Mouse (Mus musculus) retina, postnatal 1 day (tissue): Measurements from ENCODE around the gene Hjurp.

Source experiments
- DNase-seq: peaks from one replicate; pipeline ENCODE4 v3.0.0-alpha.2; 2012

Gene Hjurp

GRCm38 (mm10) chr1:88279111-88280005, 1.9 kb upstream of the Hjurp start:
- no peak for DNase-seq

- DNase-seq: no peak
Measured at GRCm38 (mm10) chr1:88277818-88278511, 532 bp upstream of the Hjurp start.

GRCm38 (mm10) chr1:88276524-88277097, 822 bp downstream of the Hjurp start:
- DNase-seq: no peak

DNA sequence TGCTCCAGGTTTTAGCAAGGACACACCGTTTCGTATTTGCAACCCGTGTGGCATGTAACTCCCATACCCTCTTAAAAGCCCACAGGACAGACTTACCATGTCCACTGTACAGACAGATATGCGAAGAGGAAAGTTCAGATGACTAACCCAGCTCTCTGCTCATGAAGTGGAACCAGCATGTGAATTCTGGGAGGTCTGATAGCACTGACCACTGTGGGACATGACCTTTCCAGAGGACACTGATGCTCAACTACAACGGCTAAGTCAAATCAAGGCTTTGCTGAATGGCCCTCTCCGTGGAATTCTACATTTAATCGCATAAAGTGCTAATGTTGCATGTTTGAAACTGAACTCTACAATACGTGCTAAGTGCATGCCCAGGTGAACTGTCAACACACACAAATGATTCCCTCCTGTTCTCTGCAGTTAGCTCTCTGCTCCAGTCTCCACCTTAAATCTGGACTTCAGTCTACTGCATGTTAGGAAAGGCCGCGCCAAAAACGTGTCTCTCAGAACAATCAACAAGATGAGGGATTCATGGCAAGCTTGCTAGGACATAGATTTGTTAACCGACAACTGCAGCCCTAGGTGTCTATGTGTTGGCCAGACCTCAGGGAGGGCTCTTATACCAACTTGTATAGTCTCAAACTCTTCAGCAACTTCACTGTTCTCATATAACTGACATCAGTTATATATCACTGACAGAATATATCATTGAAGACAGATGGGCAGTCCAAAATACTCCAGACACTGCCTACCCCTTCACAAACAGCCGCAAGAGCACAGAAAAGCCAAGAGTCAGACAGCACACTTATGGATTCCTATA, 1.5 kb downstream of the Hjurp start:
- DNase-seq: no peak

DNA sequence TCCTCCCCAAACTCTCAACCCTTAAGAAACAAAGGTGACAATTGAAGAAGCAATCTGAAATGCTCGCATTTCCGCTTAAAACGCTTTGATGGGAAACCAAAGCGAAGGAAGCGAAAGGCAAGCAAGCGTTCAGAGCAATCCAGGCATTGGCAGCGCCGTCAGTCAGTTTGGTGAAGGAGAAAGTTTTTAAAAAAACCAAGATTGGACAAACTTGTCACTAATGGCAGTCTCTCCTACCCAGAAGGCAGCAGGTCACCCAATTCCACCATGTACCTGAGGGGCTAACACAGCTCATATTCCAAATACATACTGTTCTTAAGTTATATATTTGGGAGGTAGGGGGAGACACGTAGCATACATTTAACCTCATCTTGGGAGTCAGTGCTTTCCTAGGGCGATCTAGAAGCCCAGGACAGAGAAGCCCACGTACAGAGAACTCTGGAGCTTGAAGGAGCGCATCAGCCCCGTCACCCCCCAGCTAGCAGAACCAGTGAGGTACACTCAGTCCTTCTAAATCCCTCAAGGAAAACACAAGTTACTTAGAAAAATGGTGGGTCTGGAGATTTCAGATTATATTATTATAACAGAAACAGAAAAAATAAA, 2.3 kb downstream of the Hjurp start:
- no peak for DNase-seq

DNA sequence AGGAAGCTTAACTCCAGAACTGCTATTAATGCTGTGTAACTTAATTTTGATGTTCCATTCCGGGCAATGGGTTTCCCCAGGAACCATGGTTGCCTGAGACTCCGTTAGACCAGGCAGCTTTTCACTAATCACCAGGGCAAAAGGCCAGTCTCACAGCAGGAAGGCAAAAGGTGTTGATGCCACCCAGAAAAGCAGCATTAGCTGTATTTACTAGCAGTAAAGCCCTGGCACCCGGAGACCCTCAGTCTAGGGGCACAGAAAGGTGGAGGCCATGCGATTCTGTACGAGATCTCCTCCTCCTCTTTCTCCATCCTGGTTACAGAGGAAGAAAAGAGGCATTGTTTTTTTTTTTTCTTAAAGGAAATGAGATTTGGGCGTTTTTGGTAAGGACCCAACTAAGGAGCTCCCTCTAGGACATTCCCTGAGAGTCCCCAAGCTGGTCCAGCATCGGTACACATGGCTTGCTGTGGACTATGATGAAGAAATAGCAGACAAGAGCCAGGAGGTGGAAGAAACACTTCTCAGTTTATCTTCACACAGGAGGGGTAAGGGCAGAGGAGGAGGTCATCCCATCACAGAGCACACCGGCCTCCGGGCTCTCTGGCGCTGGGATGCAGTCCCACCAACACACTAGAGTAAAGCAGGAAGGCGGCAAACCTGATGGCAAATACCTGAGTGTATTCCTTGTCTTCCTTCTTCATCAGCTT, 2.9 kb downstream of the Hjurp start:
- no peak for DNase-seq

GRCm38 (mm10) chr1:88273832-88274231, 3.6 kb downstream of the Hjurp start:
- no peak for DNase-seq

DNA sequence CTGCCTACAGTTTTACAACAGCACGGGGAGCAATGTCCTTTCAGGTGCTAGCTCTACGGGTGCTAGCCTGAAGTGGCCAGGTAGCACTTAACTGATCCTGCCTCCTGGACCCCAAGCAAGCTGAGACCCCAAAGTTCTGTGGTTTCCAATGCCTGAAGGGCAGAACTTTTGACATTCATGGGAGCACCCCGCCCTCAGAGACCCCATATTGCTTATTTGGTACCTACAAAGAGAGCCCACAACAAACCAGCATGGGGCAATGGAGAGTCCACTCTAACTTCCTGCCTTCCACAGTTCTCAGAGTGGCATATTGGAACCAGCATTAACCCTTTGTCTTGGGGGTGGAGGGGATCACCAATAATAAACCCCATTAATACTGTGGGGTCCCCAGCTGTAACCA, 4.1 kb downstream of the Hjurp start:
- no peak for DNase-seq

- DNase-seq: no peak
Measured at GRCm38 (mm10) chr1:88272851-88273250, 4.6 kb downstream of the Hjurp start.

DNA sequence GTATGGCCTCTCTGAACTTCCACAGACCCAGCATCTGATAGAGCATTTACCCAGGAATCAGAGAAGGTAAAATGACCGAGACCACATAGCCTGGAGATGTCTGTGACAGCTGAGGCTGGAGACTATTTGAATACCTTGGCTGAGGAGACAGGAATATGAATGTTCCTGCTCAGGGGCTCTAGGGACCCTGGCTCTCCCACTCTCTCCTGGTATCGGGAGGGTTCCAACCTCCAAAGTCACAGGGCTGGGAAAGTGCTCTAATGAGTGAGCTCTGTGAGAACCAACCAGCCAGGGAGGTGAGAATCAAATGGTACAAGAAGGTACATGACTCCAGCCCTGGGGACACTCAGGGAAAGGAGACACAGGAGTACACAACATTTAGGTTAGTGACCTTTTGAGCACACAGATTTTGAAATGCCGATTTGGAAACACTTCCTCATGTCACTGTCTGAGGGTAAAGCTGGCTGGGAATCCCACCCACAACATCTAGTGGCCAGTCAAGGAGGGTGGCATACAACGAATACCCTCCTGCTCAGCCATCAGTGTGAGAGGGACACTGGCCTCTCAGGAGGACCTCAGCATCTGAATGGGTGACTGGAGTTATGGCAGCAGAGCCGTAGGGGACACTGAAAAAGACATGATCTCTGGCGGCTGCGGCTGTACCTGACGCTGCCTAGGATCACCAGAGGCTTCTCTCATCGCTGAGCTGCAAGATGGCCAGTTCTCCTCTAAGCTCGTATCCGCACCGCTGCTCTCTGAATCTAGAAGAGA, 7.7 kb downstream of the Hjurp start:
- no peak for DNase-seq

GRCm38 (mm10) chr1:88268070-88268469, 9.4 kb downstream of the Hjurp start:
- no peak for DNase-seq

- no peak for DNase-seq
Measured at GRCm38 (mm10) chr1:88267489-88267888, 9.9 kb downstream of the Hjurp start.

DNA sequence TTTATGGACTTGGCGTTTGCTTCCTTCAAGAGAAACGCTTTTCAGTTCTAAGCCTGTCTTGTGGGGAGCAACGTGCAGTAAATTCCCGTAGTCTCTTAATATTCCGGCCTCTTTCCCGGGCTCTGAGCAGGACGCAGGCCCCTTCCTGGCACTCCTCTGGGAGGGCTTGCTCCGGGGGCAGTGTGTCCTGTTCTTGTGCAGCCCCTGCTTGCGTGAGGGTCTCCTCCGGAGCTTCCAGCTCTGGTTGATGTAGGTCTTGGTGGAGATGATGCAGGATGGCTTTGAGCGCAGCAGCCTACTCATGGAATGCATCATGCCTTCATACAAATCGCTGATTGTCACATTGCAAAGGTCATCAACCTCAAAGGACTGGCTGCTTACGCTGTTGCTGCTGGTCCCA, 11.3 kb downstream of the Hjurp start:
- DNase-seq: no peak

DNA sequence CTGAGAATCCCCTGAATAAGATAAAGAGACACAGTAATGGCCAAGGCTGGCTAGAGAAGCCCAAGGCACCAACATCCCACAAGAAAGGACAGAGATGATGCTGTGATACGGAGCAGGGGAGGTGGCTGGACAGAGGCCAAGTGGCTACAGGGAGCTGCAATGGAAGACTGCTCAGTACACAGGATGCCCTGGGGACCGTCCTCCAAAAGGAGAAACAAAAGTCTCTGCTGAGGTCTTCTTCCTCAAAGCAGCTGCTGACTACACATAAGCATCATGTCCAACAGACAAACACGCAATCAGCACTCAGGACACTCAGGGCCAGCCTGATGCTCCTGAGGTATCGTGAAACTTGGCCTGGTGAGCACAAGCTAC, 12.6 kb downstream of the Hjurp start:
- DNase-seq: no peak

GRCm38 (mm10) chr1:88264237-88264868, 13.1 kb downstream of the Hjurp start:
- no peak for DNase-seq

GRCm38 (mm10) chr1:88263778-88264177, 13.7 kb downstream of the Hjurp start:
- DNase-seq: no peak

GRCm38 (mm10) chr1:88262961-88263360, 14.5 kb downstream of the Hjurp start:
- DNase-seq: no peak

GRCm38 (mm10) chr1:88262255-88262654, 15.2 kb downstream of the Hjurp start:
- DNase-seq: peak; percentile 67

DNA sequence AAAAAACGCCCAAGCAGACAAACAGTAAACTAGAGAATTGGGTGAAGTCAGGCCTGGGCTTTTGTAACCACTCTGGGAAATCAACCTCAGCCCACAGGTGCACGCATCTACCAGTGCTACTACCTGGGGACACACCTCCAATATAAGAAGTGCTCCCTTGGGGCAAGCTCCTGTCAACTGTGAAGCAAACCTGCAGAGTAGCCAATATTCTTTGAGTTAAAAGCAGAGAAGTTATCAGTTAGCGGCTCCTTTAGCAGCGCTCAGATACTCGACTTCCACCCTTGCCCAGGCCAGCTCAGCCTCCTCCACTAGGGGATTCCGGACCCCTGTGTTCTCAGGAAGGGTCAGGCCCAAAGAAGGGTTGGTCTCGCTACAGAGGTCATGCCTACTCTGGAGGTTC, 15.7 kb downstream of the Hjurp start:
- DNase-seq: no peak

- DNase-seq: no peak
Measured at GRCm38 (mm10) chr1:88260604-88261377, 16.6 kb downstream of the Hjurp start.
